Mouse (Mus musculus) CD4-positive, CD25-positive, alpha-beta regulatory T cell, adult 2 months (primary cell): ENCODE data around the gene Ttc17.
"Not testable (repeated sequence)": the region's sequence is repeated elsewhere in the genome, so short reads cannot be mapped to it uniquely, and the experiment has no call there.

Source experiments
- DNase-seq: peaks from one replicate; pipeline ENCODE4 v3.0.0-alpha.2; 2012; ENCODE audit warnings: low read depth, low spot score

Gene Ttc17

GRCm38 (mm10) chr2:94406083-94406957 lies at the start of gene Ttc17:
Ttc17 (minus strand) TSS chr2:94406689.
- DNase-seq: peak; percentile 94

GRCm38 (mm10) chr2:94449643-94450042 lies 43.2 kb upstream of the Ttc17 start:
- no peak for DNase-seq

GRCm38 (mm10) chr2:94436952-94437351 lies 30.5 kb upstream of the Ttc17 start:
- DNase-seq: peak; percentile 29

GRCm38 (mm10) chr2:94435481-94435880 lies 29.0 kb upstream of the Ttc17 start:
- no peak for DNase-seq

GRCm38 (mm10) chr2:94434833-94435232 lies 28.3 kb upstream of the Ttc17 start:
- peak; percentile 11 for DNase-seq

- DNase-seq: no peak
Observed at GRCm38 (mm10) chr2:94432214-94432613, 25.7 kb upstream of the Ttc17 start.

- DNase-seq: no peak
Observed at GRCm38 (mm10) chr2:94428456-94428855, 22.0 kb upstream of the Ttc17 start.

- DNase-seq: peak; percentile 7
Observed at GRCm38 (mm10) chr2:94407441-94407840, 952 bp upstream of the Ttc17 start.

GRCm38 (mm10) chr2:94407021-94407420 lies 532 bp upstream of the Ttc17 start:
- DNase-seq: peak; percentile 50

- DNase-seq: peak; percentile 70
Observed at GRCm38 (mm10) chr2:94405397-94406082, 949 bp downstream of the Ttc17 start.

GRCm38 (mm10) chr2:94404512-94405240 lies 1.8 kb downstream of the Ttc17 start:
- no peak for DNase-seq

GRCm38 (mm10) chr2:94402561-94402960 lies 3.9 kb downstream of the Ttc17 start:
- DNase-seq: no peak

- no peak for DNase-seq
Observed at GRCm38 (mm10) chr2:94402096-94402495, 4.4 kb downstream of the Ttc17 start.

GRCm38 (mm10) chr2:94401006-94401405 lies 5.5 kb downstream of the Ttc17 start:
- no peak for DNase-seq

- no peak for DNase-seq
Observed at GRCm38 (mm10) chr2:94398138-94398970, 8.1 kb downstream of the Ttc17 start.

- DNase-seq: peak; percentile 20
Observed at GRCm38 (mm10) chr2:94397453-94397852, 9.0 kb downstream of the Ttc17 start.

GRCm38 (mm10) chr2:94396325-94396724 lies 10.2 kb downstream of the Ttc17 start:
- DNase-seq: peak; percentile 14

GRCm38 (mm10) chr2:94391127-94391526 lies 15.4 kb downstream of the Ttc17 start:
- DNase-seq: not testable (repeated sequence)

GRCm38 (mm10) chr2:94389000-94389399 lies 17.5 kb downstream of the Ttc17 start:
- DNase-seq: no peak

- no peak for DNase-seq
Observed at GRCm38 (mm10) chr2:94387846-94388245, 18.6 kb downstream of the Ttc17 start.

- DNase-seq: not testable (repeated sequence)
Observed at GRCm38 (mm10) chr2:94384483-94384882, 22.0 kb downstream of the Ttc17 start.
